Mouse (Mus musculus) cerebellum, adult (tissue): ENCODE results near the gene Srr.

Experiments
- ATAC-seq: cut with Nextera tagmentation; 2 replicates; pipeline ENCODE4 v1.9.2; 2017; ENCODE audit warnings: mild to moderate bottlenecking, moderate library complexity, mixed read lengths; ENCODE audit not compliant: insufficient number of reproducible peaks, low FRiP score, low TSS enrichment

Srr gene

DNA sequence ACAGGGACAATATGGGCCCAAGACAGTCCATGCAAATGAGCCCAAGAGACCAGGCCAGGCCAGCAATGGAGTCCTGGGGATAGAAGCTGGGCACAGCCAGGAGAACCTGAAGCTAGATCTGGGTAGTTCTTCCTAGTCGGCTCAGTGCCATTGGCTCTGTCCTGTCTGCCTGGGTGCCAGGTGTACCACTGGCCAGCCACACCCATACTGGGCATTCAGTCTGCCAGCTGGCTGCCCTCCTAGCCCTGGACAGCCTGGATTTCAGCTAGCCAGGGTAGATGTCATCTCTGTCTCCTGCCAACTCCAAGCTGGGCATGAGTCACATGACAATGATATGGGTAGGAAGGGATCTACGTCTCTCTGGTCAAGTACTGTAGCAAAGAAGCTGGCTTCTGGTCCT, 58.6 kb downstream of the Srr start:
- ATAC-seq: peak; percentile 70

DNA sequence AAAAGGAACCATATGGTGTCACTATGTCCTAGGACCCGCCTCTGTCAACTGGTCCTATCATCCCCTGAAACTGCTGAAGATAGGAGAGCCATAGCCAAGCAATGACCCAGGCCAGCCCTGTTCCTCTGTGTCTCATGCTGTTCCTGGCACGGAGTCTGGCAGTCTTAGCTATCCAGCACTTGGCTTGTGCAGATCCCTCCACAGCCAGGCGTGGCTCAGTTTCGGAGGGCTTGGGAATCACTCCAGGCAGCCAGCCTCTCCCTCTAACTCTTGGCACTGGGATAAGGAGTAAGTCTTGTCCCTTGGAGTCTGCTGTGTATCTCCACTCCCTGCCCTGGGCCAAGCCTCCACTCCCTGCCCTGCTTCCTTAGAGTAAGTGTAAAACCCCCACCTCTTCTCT, 59.1 kb downstream of the Srr start:
- peak; percentile 60 for ATAC-seq

DNA sequence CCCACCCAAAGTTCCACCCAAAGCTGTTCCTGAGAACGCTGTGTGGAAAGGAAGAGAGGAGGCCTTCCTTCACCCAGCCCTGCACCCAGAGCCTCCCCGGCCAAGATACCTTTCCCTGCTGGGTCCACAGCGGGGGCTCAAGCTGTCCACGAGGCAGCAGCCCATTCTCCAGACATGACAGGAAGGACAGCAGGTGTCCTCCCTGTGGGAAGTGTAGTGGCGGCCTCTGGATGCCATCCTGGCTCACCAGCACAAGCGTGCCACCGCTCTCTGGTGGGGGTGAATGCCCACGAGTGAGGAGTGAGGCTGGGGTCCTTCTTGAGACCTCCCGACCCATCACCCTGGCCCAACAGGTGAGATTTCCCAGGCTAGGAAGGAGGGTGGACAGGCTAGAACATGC, 60.5 kb downstream of the Srr start:
- ATAC-seq: no peak

DNA sequence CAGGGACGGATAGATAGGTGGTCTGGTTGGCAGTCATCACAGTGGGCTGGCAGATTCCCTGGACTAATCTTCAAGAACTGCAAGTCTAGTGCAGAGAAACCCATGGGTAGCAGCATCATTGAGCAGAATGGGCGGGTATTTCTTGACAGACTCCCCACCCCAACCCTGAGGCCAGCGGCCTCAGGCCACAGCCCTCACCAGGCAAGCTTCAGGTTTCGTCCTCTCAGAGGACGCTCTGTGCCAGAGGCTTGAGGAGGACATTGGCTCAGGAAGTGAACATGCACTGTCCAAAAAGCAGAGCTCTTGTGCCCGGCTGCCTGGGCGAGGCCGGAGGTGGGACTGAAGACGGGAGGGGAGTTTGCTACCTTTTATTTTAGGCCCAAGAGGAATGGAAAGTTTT, 61.3 kb downstream of the Srr start:
- no peak for ATAC-seq

- no peak for ATAC-seq
Measured at GRCm38 (mm10) chr11:74863471-74863870, 62.3 kb downstream of the Srr start.

GRCm38 (mm10) chr11:74862129-74862528, 63.6 kb downstream of the Srr start:
- no peak for ATAC-seq

DNA sequence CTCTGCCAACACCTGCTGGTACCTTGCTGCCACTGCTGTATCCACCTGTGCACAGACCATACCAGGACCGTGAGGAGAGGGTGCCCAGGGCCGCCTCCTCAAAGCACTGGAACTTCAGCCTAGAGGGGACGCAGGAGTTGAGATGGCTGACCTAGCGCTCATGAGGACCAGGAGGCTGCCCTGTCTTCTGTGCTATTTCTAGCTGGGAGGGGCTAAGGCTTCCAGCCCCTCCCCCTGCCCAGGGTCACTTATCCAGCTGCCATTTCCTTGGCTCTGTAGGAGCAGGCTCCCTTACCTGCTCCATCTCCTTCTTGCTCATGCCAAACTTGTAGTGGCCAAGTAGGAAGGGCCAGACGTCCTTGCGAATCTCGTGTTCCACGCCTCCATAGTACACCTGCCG, 68.0 kb downstream of the Srr start:
- no peak for ATAC-seq
